Mouse (Mus musculus): ENCODE results near the gene Rdh16f2. TPM values are rescaled to one million over a fixed set of nuclear protein-coding genes. Genes with fewer than 3 reads are reported as not detected.
"Not testable (repeated sequence)": the region's sequence is repeated elsewhere in the genome, so short reads cannot be mapped to it uniquely, and the experiment has no call there.

Rdh16f2 gene
- polyA plus RNA-seq, 1 experiment: not detected

DNA sequence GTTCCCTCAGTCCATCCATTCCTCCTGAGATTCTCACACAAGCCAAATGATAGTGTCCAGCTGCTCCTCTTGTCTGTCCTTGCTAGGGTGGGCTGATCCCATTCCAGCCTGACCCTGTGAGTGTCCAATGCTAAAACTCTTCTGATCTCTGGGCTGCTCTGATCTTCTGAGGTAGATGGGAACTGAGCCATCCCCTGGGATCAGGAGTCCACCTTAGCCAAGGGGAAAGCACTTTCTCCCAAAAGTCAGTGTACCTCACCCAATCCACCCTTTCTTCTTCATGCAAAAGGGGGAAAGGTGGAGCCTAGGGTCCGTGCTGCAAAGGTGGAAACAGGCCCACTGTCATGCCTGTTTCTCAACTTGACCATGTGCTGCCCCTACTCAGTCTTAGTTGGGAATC is 25.2 kb downstream of the Rdh16f2 start:
- DNase-seq (ENCODE audit: low spot score): no peak

DNA sequence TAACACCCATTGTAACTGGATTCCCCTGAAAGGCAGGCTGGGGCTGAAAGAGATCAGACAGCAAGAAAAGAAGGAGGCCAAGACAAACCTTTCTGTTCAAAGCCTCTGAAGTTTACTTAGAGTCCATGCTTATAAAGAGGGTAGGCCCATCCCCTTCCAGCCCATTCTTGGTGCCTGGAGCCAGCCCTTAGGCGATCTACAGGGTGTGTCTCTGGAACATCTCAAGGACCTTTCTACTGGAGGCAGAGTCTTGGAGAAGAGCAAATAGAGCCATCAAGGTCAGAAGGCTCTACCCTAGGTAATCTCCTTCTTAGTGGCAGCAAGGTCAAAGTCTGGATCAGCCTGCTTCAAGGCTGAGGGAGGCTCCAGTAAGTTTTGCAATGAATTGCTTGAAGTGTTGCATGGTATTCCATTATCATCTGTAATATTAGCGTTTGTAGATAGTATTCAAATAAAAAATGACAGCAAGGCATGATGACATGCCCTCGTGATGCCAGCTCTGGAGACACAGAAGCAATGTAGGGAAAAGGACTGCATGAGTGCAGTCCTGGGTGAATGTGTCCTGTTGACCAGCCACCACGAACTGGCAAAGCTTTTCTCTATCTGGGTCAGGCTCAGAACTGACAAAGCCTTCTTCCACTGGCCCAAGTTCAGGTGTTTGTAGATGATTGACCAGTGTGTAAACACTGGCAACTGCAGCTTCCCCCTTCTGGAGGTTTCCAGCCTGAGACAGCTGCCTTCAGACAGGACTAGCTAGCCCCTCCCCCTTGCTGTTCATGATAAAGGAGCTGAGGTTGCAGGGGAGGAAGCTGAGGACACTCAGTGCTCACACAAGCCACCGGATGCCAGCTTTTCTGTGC is 27.1 kb downstream of the Rdh16f2 start:
- DNase-seq (ENCODE audit: low spot score): not testable (repeated sequence)

DNA sequence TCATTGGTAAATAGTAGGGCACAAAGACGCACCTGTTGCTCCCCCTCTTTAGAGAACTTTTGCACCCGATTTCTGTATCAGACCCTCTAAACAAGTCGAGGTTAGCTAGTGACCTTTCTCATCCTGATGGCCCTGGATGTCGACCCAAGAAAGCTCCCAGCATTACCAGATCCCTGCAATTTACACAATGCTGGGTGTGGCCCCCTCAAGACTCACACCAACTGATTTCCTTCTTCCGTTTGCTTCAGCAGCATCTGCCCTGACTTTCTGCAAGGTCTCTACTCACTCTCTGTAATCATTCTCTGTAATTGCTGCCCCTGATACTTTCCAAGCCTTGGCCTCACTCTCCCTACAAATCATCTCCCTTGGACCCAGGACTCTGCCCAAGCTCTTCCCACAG is 30.4 kb downstream of the Rdh16f2 start:
- no peak for DNase-seq (ENCODE audit: low spot score)

GRCm38 (mm10) chr10:127897506-127897905 is 31.2 kb downstream of the Rdh16f2 start:
- no peak for DNase-seq (ENCODE audit: low spot score)

DNA sequence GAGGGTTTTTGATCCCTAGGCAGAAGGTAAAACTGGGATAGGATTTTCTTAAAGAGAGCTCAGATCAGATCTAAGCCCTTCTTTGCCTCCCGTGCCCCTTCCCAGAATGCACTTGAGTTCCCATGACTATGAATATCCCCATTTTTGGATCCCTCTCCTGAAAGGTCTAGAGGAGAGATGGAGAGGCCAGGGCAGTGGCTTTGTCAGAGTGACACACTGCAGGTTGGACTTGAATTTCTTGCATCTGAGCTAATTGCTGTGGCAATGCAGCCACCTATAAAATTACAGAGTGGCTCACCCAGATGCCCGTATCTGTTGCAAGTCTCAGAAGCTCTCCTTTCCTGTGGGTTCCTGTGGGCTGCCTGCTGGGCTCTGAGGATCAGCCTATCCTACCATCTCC is 31.9 kb downstream of the Rdh16f2 start, which contains the start of gene Sdr9c7:
TSS of gene Sdr9c7 (plus strand) at position 301 of the 400 bp plus-strand sequence.
- DNase-seq (ENCODE audit: low spot score): no peak

GRCm38 (mm10) chr10:127899783-127900182 is 33.5 kb downstream of the Rdh16f2 start:
- DNase-seq (ENCODE audit: low spot score): no peak

DNA sequence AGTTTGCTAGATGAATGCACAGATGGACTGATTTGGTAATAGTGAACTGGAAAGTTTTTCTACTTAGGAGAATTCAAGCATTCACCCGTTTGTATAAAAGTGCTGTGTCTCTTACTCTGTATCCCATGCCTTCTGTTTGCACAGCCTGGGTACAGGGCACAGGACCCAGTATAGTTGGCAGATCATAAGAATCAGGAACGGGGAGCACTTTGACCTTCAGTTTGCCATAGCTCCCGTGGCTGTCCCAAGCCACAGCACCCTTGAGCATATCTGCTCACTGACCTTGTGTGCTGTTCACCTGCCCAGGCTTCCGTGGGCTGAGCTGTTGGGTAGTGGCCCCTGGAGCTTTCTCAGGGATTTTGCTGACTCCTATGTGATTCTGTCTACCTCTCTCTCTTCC is 35.5 kb downstream of the Rdh16f2 start:
- DNase-seq (ENCODE audit: low spot score): no peak

GRCm38 (mm10) chr10:127903116-127903515 is 36.8 kb downstream of the Rdh16f2 start:
- DNase-seq (ENCODE audit: low spot score): no peak

DNA sequence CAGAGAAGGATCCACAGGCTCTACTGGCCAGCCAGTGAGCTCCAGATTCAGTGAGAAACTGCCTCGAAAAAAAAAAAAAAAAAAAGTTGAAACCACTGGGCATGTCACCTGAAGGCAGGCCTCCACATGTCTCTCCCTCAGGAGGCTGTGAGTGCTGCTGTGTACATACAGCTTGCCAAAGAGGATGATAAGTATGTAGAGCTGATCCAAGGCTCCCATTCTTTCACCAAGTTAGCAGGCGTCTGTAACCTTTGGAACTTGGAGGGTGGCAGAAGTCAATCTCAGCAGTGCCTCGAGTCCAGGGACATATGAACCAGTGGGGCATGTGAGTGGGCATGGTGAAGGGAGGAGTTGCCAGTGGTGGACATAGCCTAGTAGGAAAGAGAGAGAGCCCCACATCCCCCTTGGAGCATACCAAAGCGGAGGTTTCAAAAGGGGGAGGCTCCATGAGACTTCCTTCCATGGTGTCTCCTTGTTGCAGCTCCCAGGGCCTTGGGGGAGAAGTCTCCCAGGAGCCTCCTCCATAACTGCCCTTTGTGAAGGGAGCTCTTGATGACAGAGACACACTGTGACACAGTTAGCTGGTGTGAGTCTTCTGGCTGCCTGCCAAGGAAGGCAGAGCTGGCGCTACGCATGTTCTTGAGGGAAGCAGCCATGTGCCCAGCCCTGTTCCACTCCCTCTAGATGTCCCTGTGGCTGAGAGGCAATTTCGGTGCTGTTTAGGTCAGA is 38.6 kb downstream of the Rdh16f2 start:
- DNase-seq (ENCODE audit: low spot score): peak; percentile 29

- DNase-seq (ENCODE audit: low spot score): no peak
Measured at GRCm38 (mm10) chr10:127906138-127906537, 39.9 kb downstream of the Rdh16f2 start.

- no peak for DNase-seq (ENCODE audit: low spot score)
Measured at GRCm38 (mm10) chr10:127907386-127907951, 41.2 kb downstream of the Rdh16f2 start.

DNA sequence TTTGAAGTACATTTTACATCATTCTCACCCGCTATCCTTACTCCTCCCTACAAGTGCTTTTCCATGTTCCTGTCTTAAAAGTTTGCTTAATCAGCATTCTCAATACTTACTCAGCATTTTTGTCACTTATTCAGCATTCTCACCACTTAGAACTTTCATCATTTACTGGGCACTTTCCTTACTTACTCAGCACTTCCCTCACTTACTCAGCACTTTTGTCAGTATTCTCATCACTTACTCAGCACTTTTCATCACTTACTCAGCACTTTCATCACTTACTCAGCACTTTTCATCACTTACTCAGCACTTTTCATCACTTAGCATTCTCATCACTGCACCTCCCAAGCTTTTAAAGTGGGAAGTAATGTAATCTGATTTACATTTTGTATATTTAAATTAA is 49.3 kb downstream of the Rdh16f2 start:
- no peak for DNase-seq (ENCODE audit: low spot score)

DNA sequence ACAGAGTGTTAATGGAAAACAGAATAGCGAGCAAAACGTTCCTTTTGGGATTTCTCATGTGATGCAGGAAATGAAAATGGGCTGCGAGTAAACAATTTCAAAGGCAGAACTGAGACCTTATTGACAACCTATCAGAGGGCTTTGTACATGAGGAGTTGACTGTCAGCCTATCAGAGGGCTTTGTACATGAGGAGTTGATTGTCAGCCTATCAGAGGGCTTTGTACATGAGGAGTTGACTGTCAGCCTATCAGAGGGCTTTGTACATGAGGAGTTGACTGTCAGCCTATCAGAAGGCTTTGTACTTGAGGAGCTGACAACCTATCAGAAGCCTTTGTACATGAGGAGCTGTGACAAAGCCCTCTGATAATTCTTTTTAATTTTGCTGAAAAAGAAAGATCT is 50.9 kb downstream of the Rdh16f2 start:
- DNase-seq (ENCODE audit: low spot score): not testable (repeated sequence)

DNA sequence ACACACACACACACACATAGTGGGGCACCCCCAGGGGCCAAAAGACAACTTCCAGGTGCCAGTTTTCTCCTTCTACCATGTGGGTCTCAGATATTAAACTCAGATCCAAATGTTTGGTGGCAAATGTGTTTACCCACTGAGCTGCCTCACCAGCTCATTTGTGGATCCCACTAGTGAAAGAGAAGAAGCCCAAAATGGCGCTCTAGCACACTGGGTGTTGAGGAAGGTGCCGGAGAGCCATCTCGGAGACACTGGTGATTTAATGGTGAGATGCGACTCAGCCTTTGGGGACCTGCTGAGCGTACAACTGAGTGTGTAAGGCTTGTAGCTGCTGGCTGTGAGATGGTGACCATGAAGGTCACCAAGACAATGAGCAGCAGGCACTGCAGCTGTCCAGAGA is 51.4 kb downstream of the Rdh16f2 start:
- DNase-seq (ENCODE audit: low spot score): no peak

GRCm38 (mm10) chr10:127922241-127922640 is 56.0 kb downstream of the Rdh16f2 start:
- no peak for DNase-seq (ENCODE audit: low spot score)

- DNase-seq (ENCODE audit: low spot score): no peak
Measured at GRCm38 (mm10) chr10:127923024-127923423, 56.8 kb downstream of the Rdh16f2 start.

DNA sequence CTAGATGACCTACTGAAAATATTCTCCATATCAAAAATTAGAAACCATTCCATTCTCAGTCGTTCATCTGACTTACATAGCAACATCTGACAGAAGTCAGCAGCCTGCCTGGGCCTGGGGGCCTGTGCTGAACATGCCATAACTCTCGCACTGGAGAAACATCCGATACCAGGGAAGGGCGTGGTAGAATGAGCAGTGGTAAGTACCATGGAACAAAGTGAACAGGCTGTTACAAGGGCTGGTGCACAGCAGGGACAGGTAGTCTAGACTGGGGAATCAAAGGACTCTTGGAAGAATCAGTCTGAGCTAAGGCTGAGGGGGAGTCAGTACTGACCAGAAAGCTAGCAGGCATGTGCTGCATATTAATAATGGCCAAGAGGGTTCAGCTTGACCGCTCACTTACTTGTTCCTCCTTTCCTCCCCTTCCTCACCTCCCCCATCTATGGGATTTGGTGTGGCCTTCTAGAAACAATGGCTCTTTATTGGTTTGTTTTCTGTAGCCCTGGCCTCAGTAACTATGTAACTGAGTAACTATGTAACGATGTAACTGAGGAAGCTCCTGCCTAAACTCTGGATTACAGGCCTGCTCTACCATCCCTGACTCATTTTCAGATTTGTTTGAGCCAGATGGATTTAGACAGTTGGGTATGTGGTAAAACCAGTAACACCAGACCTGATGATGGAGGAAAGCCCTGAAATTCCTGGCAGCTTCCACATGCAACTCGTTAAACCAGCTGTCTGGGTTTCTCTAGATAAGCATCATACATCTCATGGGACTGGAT is 58.5 kb downstream of the Rdh16f2 start:
- no peak for DNase-seq (ENCODE audit: low spot score)

Other genes with a start within 250 kb of the Rdh16f2 start
- 242 and 366 TPM in 2 replicates for gene Lrp1, start 245.3 kb upstream of the Rdh16f2 start, polyA plus RNA-seq (2012; rRNA removed)
- gene Stat6, start 223.5 kb upstream of the Rdh16f2 start, polyA plus RNA-seq (2012; rRNA removed): 78.1 and 88.7 TPM in 2 replicates
- gene Nemp1, start 199.6 kb upstream of the Rdh16f2 start, polyA plus RNA-seq (2012; rRNA removed): 8.3 and 9.1 TPM in 2 replicates
- 27.5 and 29.1 TPM in 2 replicates for gene Nab2, start 197.9 kb upstream of the Rdh16f2 start, polyA plus RNA-seq (2012; rRNA removed)
- 0.22 and 0.39 TPM in 2 replicates for gene Myo1a, start 161.3 kb upstream of the Rdh16f2 start, polyA plus RNA-seq (2012; rRNA removed)
- not detected in 2 replicates for gene Tac2, start 142.0 kb upstream of the Rdh16f2 start, polyA plus RNA-seq (2012; rRNA removed)
- gene Zbtb39, start 126.9 kb upstream of the Rdh16f2 start, polyA plus RNA-seq (2012; rRNA removed): 6.1 and 7.6 TPM in 2 replicates
- 1.2 and 1.8 TPM in 2 replicates for gene Gpr182, start 114.7 kb upstream of the Rdh16f2 start, polyA plus RNA-seq (2012; rRNA removed)
- 0.03 and 0.09 TPM in 2 replicates for gene Rdh1, start 106.8 kb upstream of the Rdh16f2 start, polyA plus RNA-seq (2012; rRNA removed)
- gene Rdh16f1, start 106.7 kb upstream of the Rdh16f2 start, polyA plus RNA-seq (2012; rRNA removed): 0.11 TPM in 1 of 2 replicates, not detected in the other
- gene Rdh9, start 90.1 kb upstream of the Rdh16f2 start, polyA plus RNA-seq (2012; rRNA removed): 0.29 and 0.46 TPM in 2 replicates
- not detected in 2 replicates for gene Rdh16, start 65.3 kb upstream of the Rdh16f2 start, polyA plus RNA-seq (2012; rRNA removed)
- not detected in 2 replicates for gene Rdh19, start 16.5 kb upstream of the Rdh16f2 start, polyA plus RNA-seq (2012; rRNA removed)
- 0.10 TPM in 1 of 2 replicates, not detected in the other for gene Rdh7, start 22.3 kb downstream of the Rdh16f2 start, polyA plus RNA-seq (2012; rRNA removed)
- 0.07 and 0.24 TPM in 2 replicates for gene Sdr9c7, start 32.0 kb downstream of the Rdh16f2 start, polyA plus RNA-seq (2012; rRNA removed)
- 0.10 and 0.21 TPM in 2 replicates for gene Hsd17b6, start 141.1 kb downstream of the Rdh16f2 start, polyA plus RNA-seq (2012; rRNA removed)
- gene Prim1, start 148.7 kb downstream of the Rdh16f2 start, polyA plus RNA-seq (2012; rRNA removed): 6.5 and 9.6 TPM in 2 replicates
- gene Naca, start 169.1 kb downstream of the Rdh16f2 start, polyA plus RNA-seq (2012; rRNA removed): 331 and 455 TPM in 2 replicates
- gene Ptges3, start 192.5 kb downstream of the Rdh16f2 start, polyA plus RNA-seq (2012; rRNA removed): 72.0 and 90.7 TPM in 2 replicates
- 1,011 and 1,131 TPM in 2 replicates for gene Atp5b, start 216.8 kb downstream of the Rdh16f2 start, polyA plus RNA-seq (2012; rRNA removed)
- 29.1 and 31.5 TPM in 2 replicates for gene Baz2a, start 225.1 kb downstream of the Rdh16f2 start, polyA plus RNA-seq (2012; rRNA removed)

Measured in urinary bladder, adult 2 months (tissue).